Mouse (Mus musculus): ENCODE results near the gene Sirt3. TPM values are rescaled to one million over a fixed set of nuclear protein-coding genes. Genes with fewer than 3 reads are reported as not detected.
A peak's percentile ranks its signal among the peaks of the same experiment; 100 is the strongest.
"Not testable (repeated sequence)": the region's sequence is repeated elsewhere in the genome, so short reads cannot be mapped to it uniquely, and the experiment has no call there.

The Sirt3 gene
- total and polyA plus RNA-seq, 2 experiments, result 150 to 155 TPM

DNA sequence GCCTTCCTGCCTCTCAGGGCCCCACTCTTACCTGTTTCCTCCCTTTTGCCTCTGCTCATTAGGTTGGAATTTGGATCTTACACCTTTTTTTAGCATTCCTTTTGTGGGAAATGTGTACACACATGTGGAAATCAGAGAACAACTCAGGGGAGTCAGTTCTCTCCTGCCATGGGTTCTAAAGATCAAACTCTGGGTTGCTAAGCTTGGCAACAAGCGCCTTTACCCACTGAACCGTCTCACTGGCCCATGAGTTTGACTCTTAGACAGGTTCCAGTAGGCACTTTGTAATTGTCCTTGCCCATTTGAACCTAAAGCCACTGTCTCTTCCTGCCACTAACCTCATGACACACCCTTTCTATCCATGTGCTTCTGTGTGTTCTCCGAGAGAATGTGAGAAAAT is 12.5 kb upstream of the Sirt3 start:
- peak; percentile 53 for DNase-seq (ENCODE audit: extremely low read depth, low read depth, low spot score)
- 82% methylated on average over 3 of the region's 3 CpGs for WGBS
- no peaks in the 10 kb centered on the region for H3K27me3 ChIP-seq (ENCODE audit: control insufficient read depth, insufficient read depth, low read length)
- H3K9ac ChIP-seq (ENCODE audit: low read depth, low read length), result no peak overlapping the region
- H3K27ac ChIP-seq (replicated peaks; ENCODE audit: insufficient read depth, low read depth, low read length), result no peak overlapping the region
- peaks cover 29% of the 10 kb centered on the region for H3K36me3 ChIP-seq (ENCODE audit: control insufficient read depth, insufficient read depth, low read length)
- H3K79me2 ChIP-seq (ENCODE audit: control insufficient read depth, insufficient read depth, low read length), result no peaks in the 10 kb centered on the region
- TF ChIP-seq POLR2A (IDR thresholded peaks at IDR 0.05; ENCODE audit: extremely low read depth, insufficient read depth, low read length) (no peak), CTCF (IDR thresholded peaks at IDR 0.05; ENCODE audit: low read depth, low read length) (no peak)
- no peak overlapping the region for H3K4me3 ChIP-seq (ENCODE audit: insufficient read depth, low read depth, low read length)
- H3K4me1 ChIP-seq (ENCODE audit: control insufficient read depth, insufficient read depth, low read length), result no peaks in the 10 kb centered on the region

DNA sequence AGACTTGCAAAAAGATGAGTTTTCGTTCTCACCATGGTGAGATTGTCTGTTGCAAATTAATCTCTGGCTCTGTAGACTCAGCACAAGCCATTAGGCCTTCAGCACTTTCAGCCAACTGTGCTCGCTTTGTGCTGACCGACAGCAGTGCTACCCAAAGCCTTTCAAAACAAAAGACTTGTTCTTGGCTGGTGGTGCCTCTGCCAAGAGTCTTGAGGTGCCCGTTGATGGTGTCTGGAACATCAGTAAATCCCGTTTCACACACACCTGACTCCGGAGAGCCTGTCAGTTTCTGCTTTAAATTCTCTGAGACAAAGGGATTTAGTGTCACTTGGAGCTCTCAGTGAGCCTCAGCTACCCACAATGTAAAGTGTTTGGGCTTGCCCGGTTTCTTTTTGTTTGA is 11.9 kb upstream of the Sirt3 start:
- WGBS, result 91% methylated on average over 7 of the region's 7 CpGs
- TF ChIP-seq POLR2A (IDR thresholded peaks at IDR 0.05; ENCODE audit: extremely low read depth, insufficient read depth, low read length) (no peak), CTCF (IDR thresholded peaks at IDR 0.05; ENCODE audit: low read depth, low read length) (no peak)
- no peak for DNase-seq (ENCODE audit: extremely low read depth, low read depth, low spot score)
- Histone ChIP-seq H3K36me3 (ENCODE audit: control insufficient read depth, insufficient read depth, low read length) (peaks cover 34% of the 10 kb centered on the region), H3K27ac (replicated peaks; ENCODE audit: insufficient read depth, low read depth, low read length) (no peak overlapping the region), H3K27me3 (ENCODE audit: control insufficient read depth, insufficient read depth, low read length) (no peaks in the 10 kb centered on the region), H3K79me2 (ENCODE audit: control insufficient read depth, insufficient read depth, low read length) (no peaks in the 10 kb centered on the region), H3K9ac (ENCODE audit: low read depth, low read length) (no peak overlapping the region), H3K4me1 (ENCODE audit: control insufficient read depth, insufficient read depth, low read length) (no peaks in the 10 kb centered on the region), H3K4me3 (ENCODE audit: insufficient read depth, low read depth, low read length) (no peak overlapping the region)

DNA sequence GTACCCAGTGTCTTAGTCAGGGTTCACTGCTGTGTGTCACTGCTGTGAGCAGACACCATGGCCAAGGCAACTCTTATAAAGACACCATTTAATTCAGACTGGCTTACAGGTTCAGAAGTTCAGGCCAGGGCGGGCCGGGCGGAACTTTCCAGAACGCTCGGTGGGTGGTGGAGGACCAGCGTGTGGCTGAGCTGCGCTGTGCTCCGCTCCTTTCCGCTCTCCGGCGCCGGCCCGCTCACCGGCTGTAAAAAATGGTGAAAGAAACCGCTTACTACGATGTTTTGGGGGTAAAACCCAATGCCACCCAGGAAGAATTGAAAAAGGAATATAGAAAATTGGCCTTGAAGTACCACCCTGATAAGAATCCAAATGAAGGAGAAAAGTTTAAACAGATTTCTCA is 8.5 kb upstream of the Sirt3 start:
- H3K27ac ChIP-seq (replicated peaks; ENCODE audit: insufficient read depth, low read depth, low read length); DNase-seq (ENCODE audit: extremely low read depth, low read depth, low spot score); H3K79me2 ChIP-seq (ENCODE audit: control insufficient read depth, insufficient read depth, low read length); H3K4me1 ChIP-seq (ENCODE audit: control insufficient read depth, insufficient read depth, low read length); H3K27me3 ChIP-seq (ENCODE audit: control insufficient read depth, insufficient read depth, low read length); H3K4me3 ChIP-seq (ENCODE audit: insufficient read depth, low read depth, low read length); H3K9ac ChIP-seq (ENCODE audit: low read depth, low read length): not testable (repeated sequence)
- WGBS, result 96% methylated on average over 16 of the region's 16 CpGs
- H3K36me3 ChIP-seq (ENCODE audit: control insufficient read depth, insufficient read depth, low read length), result peaks cover 44% of the 10 kb centered on the region

DNA sequence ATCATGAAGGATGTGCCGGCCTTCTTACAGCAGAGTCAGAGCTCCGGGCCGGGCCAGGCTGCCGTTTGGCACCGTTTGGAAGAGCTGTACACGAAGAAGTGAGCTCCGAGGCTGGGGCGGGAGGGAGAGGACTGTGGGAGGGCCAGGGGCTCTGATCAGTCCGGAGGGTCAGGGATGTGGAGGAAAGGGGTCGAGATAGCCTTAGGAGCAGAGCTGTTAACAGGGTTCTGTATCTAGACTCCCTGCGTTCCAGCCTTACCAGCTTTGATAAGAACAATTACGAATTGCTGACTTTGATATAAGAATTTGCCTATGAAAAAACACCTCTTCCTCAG is 327 bp upstream of the Sirt3 start:
- Histone ChIP-seq H3K79me2 (ENCODE audit: control insufficient read depth, insufficient read depth, low read length) (peaks cover 23% of the 10 kb centered on the region), H3K4me1 (ENCODE audit: control insufficient read depth, insufficient read depth, low read length) (peaks cover 8% of the 10 kb centered on the region), H3K4me3 (ENCODE audit: insufficient read depth, low read depth, low read length) (peak overlapping the region; percentile 97), H3K9ac (ENCODE audit: low read depth, low read length) (peak overlapping the region; percentile 89), H3K36me3 (ENCODE audit: control insufficient read depth, insufficient read depth, low read length) (peaks cover 16% of the 10 kb centered on the region), H3K27ac (replicated peaks; ENCODE audit: insufficient read depth, low read depth, low read length) (peak overlapping the region; percentile 49; the same call in 1 of the 2 replicates), H3K27me3 (ENCODE audit: control insufficient read depth, insufficient read depth, low read length) (no peaks in the 10 kb centered on the region)
- TF ChIP-seq POLR2A (IDR thresholded peaks at IDR 0.05; ENCODE audit: extremely low read depth, insufficient read depth, low read length) (no peak), CTCF (IDR thresholded peaks at IDR 0.05; ENCODE audit: low read depth, low read length) (no peak)
- 0% methylated on average over 12 of the region's 12 CpGs for WGBS
- DNase-seq (ENCODE audit: extremely low read depth, low read depth, low spot score), result no peak

DNA sequence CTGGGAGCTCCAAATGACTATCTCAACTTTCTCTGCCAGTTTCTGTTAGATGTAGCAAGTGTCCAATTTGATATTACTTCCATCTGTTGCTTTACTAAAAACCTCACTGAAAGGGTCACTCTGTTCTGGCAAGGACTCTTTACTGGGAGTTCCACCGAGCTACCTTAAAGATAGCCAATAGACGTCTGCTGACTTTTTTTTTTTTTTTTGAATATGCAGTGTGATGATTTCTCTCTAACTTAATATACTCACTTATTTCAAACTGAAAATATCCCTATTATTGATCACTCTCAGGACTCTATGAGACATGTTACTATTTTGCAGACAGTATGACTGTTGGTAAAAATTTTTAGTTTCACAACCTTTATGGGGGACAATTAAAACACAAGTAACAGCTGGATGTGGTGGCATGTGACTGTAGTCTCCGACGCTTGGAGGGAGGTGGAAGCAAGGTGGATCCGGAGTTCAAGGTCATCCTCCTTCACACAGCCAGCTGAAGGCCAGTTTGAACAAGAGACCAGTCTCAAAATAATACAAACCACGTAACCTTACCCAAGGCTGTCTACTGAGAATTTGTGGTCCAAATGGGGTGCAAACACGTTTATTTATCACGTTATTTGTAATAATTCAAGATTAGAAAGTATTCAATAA is 1.1 kb downstream of the Sirt3 start:
- peaks cover 18% of the 10 kb centered on the region for H3K36me3 ChIP-seq (ENCODE audit: control insufficient read depth, insufficient read depth, low read length)
- peaks cover 8% of the 10 kb centered on the region for H3K4me1 ChIP-seq (ENCODE audit: control insufficient read depth, insufficient read depth, low read length)
- WGBS, result 4% methylated on average over 8 of the region's 8 CpGs
- H3K79me2 ChIP-seq (ENCODE audit: control insufficient read depth, insufficient read depth, low read length), result peaks cover 27% of the 10 kb centered on the region
- no peaks in the 10 kb centered on the region for H3K27me3 ChIP-seq (ENCODE audit: control insufficient read depth, insufficient read depth, low read length)
- TF ChIP-seq POLR2A (IDR thresholded peaks at IDR 0.05; ENCODE audit: extremely low read depth, insufficient read depth, low read length) (no peak), CTCF (IDR thresholded peaks at IDR 0.05; ENCODE audit: low read depth, low read length) (no peak)
- peak overlapping the region; percentile 97 for H3K4me3 ChIP-seq (ENCODE audit: insufficient read depth, low read depth, low read length)
- peak; percentile 84 for DNase-seq (ENCODE audit: extremely low read depth, low read depth, low spot score)
- peak overlapping the region; percentile 99 for H3K27ac ChIP-seq (replicated peaks; ENCODE audit: insufficient read depth, low read depth, low read length)
- H3K9ac ChIP-seq (ENCODE audit: low read depth, low read length), result peak overlapping the region; percentile 70

DNA sequence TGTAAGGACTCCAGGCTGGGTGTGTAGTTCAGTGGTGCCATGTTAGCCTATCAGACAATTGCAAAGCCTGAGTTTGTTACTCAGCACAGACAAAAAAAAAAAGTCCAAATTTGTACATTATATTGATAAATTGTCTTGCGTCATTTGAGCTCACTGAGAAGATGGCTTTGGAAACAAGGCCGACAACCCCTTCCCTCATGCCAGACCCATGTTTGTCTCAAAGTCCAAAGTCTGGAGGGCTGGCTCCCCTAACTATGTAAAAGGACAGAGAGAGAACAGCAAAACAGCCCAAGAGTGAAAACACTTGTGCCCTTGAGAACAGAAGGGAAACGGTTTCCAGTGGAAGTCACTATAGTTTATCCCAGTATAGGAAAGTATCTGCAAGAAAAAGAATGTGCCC is 1.7 kb downstream of the Sirt3 start:
- WGBS, result 18% methylated on average over 3 of the region's 3 CpGs
- peaks cover 8% of the 10 kb centered on the region for H3K4me1 ChIP-seq (ENCODE audit: control insufficient read depth, insufficient read depth, low read length)
- peak; percentile 99 for DNase-seq (ENCODE audit: extremely low read depth, low read depth, low spot score)
- H3K9ac ChIP-seq (ENCODE audit: low read depth, low read length), result peak overlapping the region; percentile 60
- H3K36me3 ChIP-seq (ENCODE audit: control insufficient read depth, insufficient read depth, low read length), result peaks cover 23% of the 10 kb centered on the region
- peaks cover 27% of the 10 kb centered on the region for H3K79me2 ChIP-seq (ENCODE audit: control insufficient read depth, insufficient read depth, low read length)
- H3K27me3 ChIP-seq (ENCODE audit: control insufficient read depth, insufficient read depth, low read length), result no peaks in the 10 kb centered on the region
- peak overlapping the region; percentile 99 for H3K27ac ChIP-seq (replicated peaks; ENCODE audit: insufficient read depth, low read depth, low read length)
- peak overlapping the region; percentile 97; the same call in 1 of the 2 replicates for H3K4me3 ChIP-seq (ENCODE audit: insufficient read depth, low read depth, low read length)
- TF ChIP-seq CTCF (IDR thresholded peaks at IDR 0.05; ENCODE audit: low read depth, low read length) (no peak), POLR2A (IDR thresholded peaks at IDR 0.05; ENCODE audit: extremely low read depth, insufficient read depth, low read length) (no peak)
